Mouse (Mus musculus): Measurements from ENCODE around the gene Akap1. TPM values are rescaled to one million over a fixed set of nuclear protein-coding genes. Genes with fewer than 3 reads are reported as not detected.

Gene Akap1
- total RNA-seq, 2 experiments from 2014 or later: 0.42 to 3.3 TPM

- ATAC-seq (replicated peaks; ENCODE audit: low FRiP score, poor library complexity, severe bottlenecking): no peak
Observed at GRCm38 (mm10) chr11:88803231-88804010, 61.0 kb downstream of the Akap1 start.

- ATAC-seq (replicated peaks; ENCODE audit: low FRiP score, poor library complexity, severe bottlenecking): no peak
Observed at GRCm38 (mm10) chr11:88796207-88796606, 68.2 kb downstream of the Akap1 start.

- ATAC-seq (replicated peaks; ENCODE audit: low FRiP score, poor library complexity, severe bottlenecking): no peak
Observed at GRCm38 (mm10) chr11:88789893-88790292, 74.5 kb downstream of the Akap1 start.

DNA sequence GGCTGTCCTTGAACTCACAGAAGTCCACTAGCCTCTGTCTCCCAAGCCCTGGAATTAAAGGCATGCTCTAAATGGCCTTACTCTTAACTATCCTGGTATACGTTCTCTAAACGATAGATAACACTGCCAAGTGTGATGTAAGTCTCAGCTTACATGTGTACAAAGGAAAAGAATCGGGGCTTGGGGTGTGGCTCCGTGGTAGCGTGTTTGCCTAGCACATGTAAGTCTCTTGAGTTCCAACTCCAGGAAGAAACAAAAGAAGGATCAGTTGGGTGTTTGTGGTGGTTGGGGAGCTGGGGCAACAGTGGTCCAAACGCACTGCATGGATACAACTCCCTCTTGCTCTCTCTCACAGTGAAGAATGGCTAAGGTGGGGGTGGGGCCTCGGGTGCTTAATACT, 77.6 kb downstream of the Akap1 start:
- no peak for ATAC-seq (replicated peaks; ENCODE audit: low FRiP score, poor library complexity, severe bottlenecking)

DNA sequence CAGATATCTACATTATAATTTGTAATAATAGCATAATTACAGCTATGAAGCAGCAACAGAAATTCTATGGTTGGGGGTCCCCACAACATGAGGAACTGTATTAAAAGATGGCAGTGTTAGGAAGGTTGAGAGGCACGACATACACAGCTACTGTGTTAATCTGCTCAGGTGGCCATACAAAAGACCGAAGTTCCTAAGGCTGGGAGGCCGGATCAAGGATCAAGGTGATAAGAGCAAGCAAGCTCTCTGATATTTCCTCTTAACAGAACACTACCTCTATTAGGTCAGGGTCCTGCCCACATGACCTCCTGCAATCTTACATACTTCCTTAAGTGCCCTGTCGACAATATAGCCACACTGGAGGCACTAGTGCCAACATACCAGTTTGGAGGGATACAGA, 80.9 kb downstream of the Akap1 start:
- ATAC-seq (replicated peaks; ENCODE audit: low FRiP score, poor library complexity, severe bottlenecking): no peak

- no peak for ATAC-seq (replicated peaks; ENCODE audit: low FRiP score, poor library complexity, severe bottlenecking)
Observed at GRCm38 (mm10) chr11:88782531-88782930, 81.9 kb downstream of the Akap1 start.

Other genes with a start within 250 kb of the Akap1 start
- gene Msi2, start 146.1 kb downstream of the Akap1 start, total RNA-seq (2015; ENCODE audit: low replicate concordance): 8.4 and 10.5 TPM in 2 replicates
- 18.1 and 44.6 TPM in 2 replicates for gene Msi2, start 146.1 kb downstream of the Akap1 start, total RNA-seq (2017; ENCODE audit: low replicate concordance)
- 41.9 and 45.8 TPM in 2 replicates for gene Scpep1, start 90.9 kb upstream of the Akap1 start, total RNA-seq (2015; ENCODE audit: low replicate concordance)
- 16.8 and 26.1 TPM in 2 replicates for gene Scpep1, start 90.9 kb upstream of the Akap1 start, total RNA-seq (2017; ENCODE audit: low replicate concordance)
- gene Elobl, start 102.3 kb upstream of the Akap1 start, total RNA-seq (2015; ENCODE audit: low replicate concordance): not detected in 2 replicates
- gene Elobl, start 102.3 kb upstream of the Akap1 start, total RNA-seq (2017; ENCODE audit: low replicate concordance): not detected in 2 replicates
- gene Coil, start 105.7 kb upstream of the Akap1 start, total RNA-seq (2015; ENCODE audit: low replicate concordance): 1.7 and 2.5 TPM in 2 replicates
- gene Coil, start 105.7 kb upstream of the Akap1 start, total RNA-seq (2017; ENCODE audit: low replicate concordance): 1.3 and 2.3 TPM in 2 replicates
- 23.8 and 25.2 TPM in 2 replicates for gene Trim25, start 134.8 kb upstream of the Akap1 start, total RNA-seq (2015; ENCODE audit: low replicate concordance)
- 28.0 and 32.8 TPM in 2 replicates for gene Trim25, start 134.8 kb upstream of the Akap1 start, total RNA-seq (2017; ENCODE audit: low replicate concordance)
- gene Dgke, start 202.3 kb upstream of the Akap1 start, total RNA-seq (2015; ENCODE audit: low replicate concordance): 0.72 and 0.84 TPM in 2 replicates
- gene Dgke, start 202.3 kb upstream of the Akap1 start, total RNA-seq (2017; ENCODE audit: low replicate concordance): 1.8 and 2.2 TPM in 2 replicates
- gene Gm525, start 209.3 kb upstream of the Akap1 start, total RNA-seq (2015; ENCODE audit: low replicate concordance): not detected in 2 replicates
- gene Gm525, start 209.3 kb upstream of the Akap1 start, total RNA-seq (2017; ENCODE audit: low replicate concordance): not detected in 2 replicates